Mouse (Mus musculus) forebrain, embryonic 16.5 days (tissue): ENCODE measurements around the gene Trub2. TPM values are rescaled to one million over a fixed set of nuclear protein-coding genes. Genes with fewer than 3 reads are reported as not detected.
"Not testable (repeated sequence)": the region's sequence is repeated elsewhere in the genome, so short reads cannot be mapped to it uniquely, and the experiment has no call there.

Experiments
- ATAC-seq: fragments of 200-750 bp; cut with Nextera tagmentation; 2 replicates; pipeline ENCODE4 v1.8.0; 2017; ENCODE audit warnings: mild to moderate bottlenecking, moderate library complexity
- H3K27ac ChIP-seq: fragments of 300-500 bp; sonication (generic); 2 replicates; pipeline ENCODE4 v1.5.1; 2014; ENCODE audit warnings: low read length, control low read depth
- H3K27me3 ChIP-seq: fragments of 300-500 bp; sonication (generic); replicated peaks from 2 replicates; pipeline ENCODE4 v1.6.1; 2014; ENCODE audit warnings: low read length; ENCODE audit not compliant: control insufficient read depth, insufficient read depth
- H3K36me3 ChIP-seq: fragments of 300-500 bp; sonication (generic); 2 replicates; pipeline ENCODE4 v1.6.1; 2014; ENCODE audit not compliant: control insufficient read depth, insufficient read depth
- H3K4me1 ChIP-seq: fragments of 300-500 bp; sonication (generic); replicated peaks from 2 replicates; pipeline ENCODE4 v1.6.1; 2014; ENCODE audit warnings: low read length; ENCODE audit not compliant: control insufficient read depth, insufficient read depth
- H3K4me2 ChIP-seq: fragments of 300-500 bp; sonication (generic); 2 replicates; pipeline ENCODE4 v1.6.1; 2014; ENCODE audit warnings: mild to moderate bottlenecking, low read length, control low read depth
- H3K4me3 ChIP-seq: fragments of 300-500 bp; sonication (generic); replicated peaks from 2 replicates; pipeline ENCODE4 v1.5.1; 2014; ENCODE audit warnings: mild to moderate bottlenecking, low read length, control low read depth
- H3K9ac ChIP-seq: fragments of 300-500 bp; sonication (generic); replicated peaks from 2 replicates; pipeline ENCODE4 v1.6.1; 2014; ENCODE audit warnings: low read depth, low read length, control low read depth
- H3K9me3 ChIP-seq: fragments of 300-500 bp; sonication (generic); 2 replicates; pipeline ENCODE4 v1.6.1; 2016; ENCODE audit warnings: low read length; ENCODE audit not compliant: control insufficient read depth
- WGBS: fragments of 180-500 bp; shearing (Covaris S2); extraction: QIAGEN DNeasy Blood & Tissue Kit; methylation state at CpG from one replicate; pipeline ENCODE4 v1.1.7; 2014; 5-methylcytosine and 5-hydroxymethylcytosine counted together
- polyA plus RNA-seq: library from polyadenylated mRNA; unstranded; fragments of >200 nt; fragmentation: Nextera tagmentation; extraction: Ambion mirVana; gene quantifications from 2 replicates; pipeline ENCODE4 v1.2.1, GENCODE M21; 2015

Gene Trub2
- polyA plus RNA-seq, 1 experiment from 2014 or later = 42.4 TPM

- H3K4me2 ChIP-seq = no peak overlapping the region
Measured at GRCm38 (mm10) chr2:29784290-29784689, 4.0 kb downstream of the Trub2 start.

GRCm38 (mm10) chr2:29781256-29781655 is 7.0 kb downstream of the Trub2 start:
- ATAC-seq, H3K4me2 ChIP-seq, H3K4me3 ChIP-seq, H3K27ac ChIP-seq, H3K9ac ChIP-seq, H3K9me3 ChIP-seq, H3K27me3 ChIP-seq, H3K4me1 ChIP-seq: not testable (repeated sequence)
- peaks cover 58% of the 10 kb centered on the region for H3K36me3 ChIP-seq
- 97% methylated on average over 2 of the region's 2 CpGs for WGBS

More at GRCm38 (mm10) chr2:29784290-29784689, 4.0 kb downstream of the Trub2 start:
- WGBS = 65% methylated on average over 4 of the region's 4 CpGs
- no peak for ATAC-seq
- no peak overlapping the region for H3K4me3 ChIP-seq
- peaks cover 18% of the 10 kb centered on the region for H3K4me1 ChIP-seq
- H3K27me3 ChIP-seq = no peaks in the 10 kb centered on the region
- H3K27ac ChIP-seq = no peak overlapping the region
- no peak overlapping the region for H3K9ac ChIP-seq
- peaks cover 37% of the 10 kb centered on the region for H3K36me3 ChIP-seq
- no peaks in the 10 kb centered on the region for H3K9me3 ChIP-seq

- no peak for ATAC-seq
- H3K9me3 ChIP-seq = no peaks in the 10 kb centered on the region
- peaks cover 14% of the 10 kb centered on the region for H3K36me3 ChIP-seq
- no peak overlapping the region for H3K4me2 ChIP-seq
- H3K27me3 ChIP-seq = no peaks in the 10 kb centered on the region
- H3K4me3 ChIP-seq = no peak overlapping the region
- no peaks in the 10 kb centered on the region for H3K4me1 ChIP-seq
- no peak overlapping the region for H3K9ac ChIP-seq
- 95% methylated on average over 4 of the region's 4 CpGs for WGBS
- no peak overlapping the region for H3K27ac ChIP-seq
Measured at GRCm38 (mm10) chr2:29773323-29773722, 15.0 kb downstream of the Trub2 start.

- H3K27me3 ChIP-seq = no peaks in the 10 kb centered on the region
- peaks cover under 1% of the 10 kb centered on the region; the same call in 1 of the 2 replicates for H3K36me3 ChIP-seq
- no peak overlapping the region for H3K9ac ChIP-seq
- H3K4me2 ChIP-seq = no peak overlapping the region
- H3K9me3 ChIP-seq = no peaks in the 10 kb centered on the region
- no peak overlapping the region for H3K4me3 ChIP-seq
- 89% methylated on average over 8 of the region's 8 CpGs for WGBS
- no peak overlapping the region for H3K27ac ChIP-seq
- no peaks in the 10 kb centered on the region for H3K4me1 ChIP-seq
- ATAC-seq = no peak
Measured at GRCm38 (mm10) chr2:29771611-29772461, 16.5 kb downstream of the Trub2 start.

- Histone ChIP-seq H3K9ac (no peak overlapping the region), H3K36me3 (no peaks in the 10 kb centered on the region), H3K4me3 (no peak overlapping the region), H3K27ac (no peak overlapping the region), H3K4me2 (no peak overlapping the region), H3K27me3 (no peaks in the 10 kb centered on the region), H3K9me3 (no peaks in the 10 kb centered on the region), H3K4me1 (no peaks in the 10 kb centered on the region)
- ATAC-seq = no peak
Measured at GRCm38 (mm10) chr2:29770162-29770561, 18.1 kb downstream of the Trub2 start.

- Histone ChIP-seq H3K9ac (no peak overlapping the region), H3K4me2 (no peak overlapping the region), H3K27ac (no peak overlapping the region), H3K36me3 (no peaks in the 10 kb centered on the region), H3K4me1 (no peaks in the 10 kb centered on the region), H3K27me3 (no peaks in the 10 kb centered on the region), H3K9me3 (no peaks in the 10 kb centered on the region), H3K4me3 (no peak overlapping the region)
- ATAC-seq = no peak
- WGBS = 77% methylated on average over 9 of the region's 9 CpGs
Measured at GRCm38 (mm10) chr2:29768901-29769300, 19.4 kb downstream of the Trub2 start.

- Histone ChIP-seq H3K27ac (no peak overlapping the region), H3K4me2 (no peak overlapping the region), H3K9me3 (no peaks in the 10 kb centered on the region), H3K4me3 (no peak overlapping the region), H3K27me3 (no peaks in the 10 kb centered on the region), H3K9ac (no peak overlapping the region), H3K4me1 (no peaks in the 10 kb centered on the region), H3K36me3 (no peaks in the 10 kb centered on the region)
- no peak for ATAC-seq
- WGBS = 74% methylated on average over 11 of the region's 11 CpGs
Measured at GRCm38 (mm10) chr2:29767976-29768709, 20.2 kb downstream of the Trub2 start.

- no peak overlapping the region for H3K4me3 ChIP-seq
- H3K36me3 ChIP-seq = no peaks in the 10 kb centered on the region
- no peaks in the 10 kb centered on the region for H3K4me1 ChIP-seq
- H3K9ac ChIP-seq = no peak overlapping the region
- no peaks in the 10 kb centered on the region for H3K9me3 ChIP-seq
- WGBS = 3% methylated on average over 1 of the region's 1 CpGs
- H3K4me2 ChIP-seq = no peak overlapping the region
- ATAC-seq = peak; percentile 49; the same call in 1 of the 2 replicates
- H3K27ac ChIP-seq = no peak overlapping the region
- no peaks in the 10 kb centered on the region for H3K27me3 ChIP-seq
Measured at GRCm38 (mm10) chr2:29764831-29765230, 23.5 kb downstream of the Trub2 start.

GRCm38 (mm10) chr2:29755693-29756092 is 32.6 kb downstream of the Trub2 start:
- no peak overlapping the region for H3K27ac ChIP-seq
- no peaks in the 10 kb centered on the region for H3K9me3 ChIP-seq
- H3K4me2 ChIP-seq = no peak overlapping the region
- 0 out of 2 replicates have a peak, but pooled peaks cover 3% of the 10 kb centered on the region for H3K4me1 ChIP-seq
- H3K36me3 ChIP-seq = no peaks in the 10 kb centered on the region
- no peak overlapping the region for H3K9ac ChIP-seq
- H3K4me3 ChIP-seq = no peak overlapping the region
- ATAC-seq = no peak
- peaks cover 24% of the 10 kb centered on the region for H3K27me3 ChIP-seq
